Mouse (Mus musculus) hematopoietic stem cell, adult 5-6 weeks (primary cell): Measurements from ENCODE around the gene Cpeb4. TPM values are rescaled to one million over a fixed set of nuclear protein-coding genes. Genes with fewer than 3 reads are reported as not detected.

Source experiments
- ATAC-seq, 2 experiments: fragments of 125-278 bp in 1 of 2; replicated peaks in 1 of 2; 2 replicates each; pipeline ENCODE4 v1.8.0; 2016 to 2017; ENCODE audit warnings: inconsistent platforms in 2 of 2, mild to moderate bottlenecking in 2 of 2, moderate number of reproducible peaks in 2 of 2, low read depth in 1 of 2, moderate TSS enrichment in 1 of 2; ENCODE audit not compliant: low FRiP score in 2 of 2, poor library complexity in 2 of 2, severe bottlenecking in 2 of 2, insufficient read depth in 1 of 2, low TSS enrichment in 1 of 2
- total RNA-seq: library from RNA; stranded (forward); fragments of 172-1452, 232-1000 nt; gene quantifications from 2 replicates; pipeline ENCODE4 v1.2.3, GENCODE M21; 2017

Cpeb4 gene
- total RNA-seq, 1 experiment from 2014 or later: 11.0 TPM

DNA sequence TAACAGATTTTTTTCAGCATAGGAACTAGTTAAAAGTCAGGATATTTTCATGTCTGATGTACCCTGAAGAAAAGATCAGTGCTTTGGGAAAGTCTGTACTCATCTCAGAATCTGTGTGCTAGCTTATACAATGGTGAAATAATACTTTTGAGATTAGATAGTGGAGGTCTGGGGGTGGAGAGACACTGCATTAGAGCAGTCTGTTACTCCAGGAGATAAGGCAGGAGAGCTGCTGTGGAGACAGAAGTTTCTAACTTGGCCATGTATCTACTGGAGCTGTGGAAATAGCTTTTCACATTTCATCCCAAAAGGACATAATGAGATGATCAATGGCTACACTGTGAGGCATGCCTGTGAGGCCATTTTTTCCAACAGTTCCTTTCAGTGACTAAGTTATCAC lies 111.2 kb downstream of the Cpeb4 start:
- ATAC-seq: no peak

DNA sequence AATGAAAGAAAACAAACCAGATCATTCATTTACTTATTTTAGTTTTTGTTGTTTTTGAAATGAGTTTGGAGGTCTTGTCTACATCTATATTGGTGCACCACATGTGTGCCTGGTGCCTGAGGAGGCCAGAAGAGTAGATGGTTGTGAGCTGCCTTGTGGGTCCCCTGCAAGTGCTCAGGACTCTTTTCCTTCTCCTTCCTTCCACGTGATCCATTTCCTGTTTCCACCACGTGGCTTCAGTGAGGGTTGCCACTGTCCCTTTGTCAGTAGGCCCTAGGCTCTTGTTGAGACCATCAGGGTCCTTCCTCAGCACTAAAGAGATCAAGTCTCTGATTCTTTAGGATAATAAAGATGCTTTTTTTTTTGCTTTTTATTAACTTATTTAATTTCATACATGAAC lies 112.8 kb downstream of the Cpeb4 start:
- no peak for ATAC-seq

Other genes starting within 250 kb of the Cpeb4 start
- gene Bod1, start 200.3 kb upstream of the Cpeb4 start, total RNA-seq: 29.8 and 36.1 TPM in 2 replicates
- not detected in 2 replicates for gene 4930524B15Rik, start 93.4 kb downstream of the Cpeb4 start, total RNA-seq
- gene Nsg2, start 128.3 kb downstream of the Cpeb4 start, total RNA-seq: 5.5 and 6.0 TPM in 2 replicates